Comparison of ENCODE assay signal across 23 mouse cellular contexts in genomic region chr14:73339615-73340014, GRCm38 (mm10). TPM values are rescaled to one million over a fixed set of nuclear protein-coding genes. Genes with fewer than 3 reads are reported as not detected.
DNase-seq lines count a peak whose midpoint lies in the region; ATAC-seq and TF ChIP-seq lines count a peak whose summit lies in the region.
"Had no signal": no experiment of that assay in that cellular context is flagged by ENCODE, and none has a peak within 500 bp of the region (broad histone marks: within the 10 kb centered on the region; RNA-seq: fewer than 3 reads in every experiment).

No protein-coding gene starts in this region.

- H3K36me3 ChIP-seq in CH12.LX (replicated peaks in 1 of 2; ENCODE audit: control insufficient read depth in 1 of 2, insufficient read depth in 1 of 2, low read length in 1 of 2): no peaks in the 10 kb centered on the region
- no peaks in the 10 kb centered on the region for H3K36me3 ChIP-seq in midbrain, embryonic 15.5 days (replicated peaks)
- H3K36me3 ChIP-seq in neural tube, embryonic 15.5 days: no peaks in the 10 kb centered on the region
- H3K36me3 ChIP-seq: embryonic facial prominence, embryonic 15.5 days; hindbrain, embryonic 15.5 days; kidney, embryonic 15.5 days; midbrain, embryonic 13.5 days had no signal

- in situ Hi-C loops in CH12.LX (cut with MboI; ENCODE audit: low pct_ligation_motif_present, low pct_unique_long_range_greater_than_20kb, low sequenced_read_pairs): no loop called here

- peak overlapping the region; percentile 51 for H3K4me2 ChIP-seq in CH12.LX (ENCODE audit: insufficient read depth, low read depth, poor library complexity, severe bottlenecking)
- H3K4me2 ChIP-seq in midbrain, embryonic 15.5 days: no peak overlapping the region
- no peak overlapping the region for H3K4me2 ChIP-seq in neural tube, embryonic 15.5 days
- H3K4me2 ChIP-seq: embryonic facial prominence, embryonic 15.5 days; hindbrain, embryonic 15.5 days; kidney, embryonic 15.5 days; liver, embryonic 11.5 days; midbrain, embryonic 13.5 days had no signal

- no peaks in the 10 kb centered on the region for H3K27me3 ChIP-seq in CH12.LX (replicated peaks)
- H3K27me3 ChIP-seq in midbrain, embryonic 15.5 days (replicated peaks): no peaks in the 10 kb centered on the region
- H3K27me3 ChIP-seq in neural tube, embryonic 15.5 days (replicated peaks): no peaks in the 10 kb centered on the region
- H3K27me3 ChIP-seq: embryonic facial prominence, embryonic 15.5 days; hindbrain, embryonic 15.5 days; kidney, embryonic 15.5 days; midbrain, embryonic 13.5 days had no signal

- peaks cover 2% of the 10 kb centered on the region for H3K9me3 ChIP-seq in CH12.LX (replicated peaks; ENCODE audit: low read length)
- H3K9me3 ChIP-seq in midbrain, embryonic 15.5 days: no peaks in the 10 kb centered on the region
- no peaks in the 10 kb centered on the region for H3K9me3 ChIP-seq in neural tube, embryonic 15.5 days (replicated peaks)
- H3K9me3 ChIP-seq: embryonic facial prominence, embryonic 15.5 days; hindbrain, embryonic 15.5 days; kidney, embryonic 15.5 days; midbrain, embryonic 13.5 days had no signal

- DNase-seq in 416B (ENCODE audit: low read depth) (peak; percentile 39), CH12.LX (ENCODE audit: extremely low read depth) (no peak)
- no peak for DNase-seq in adrenal gland, postnatal 25 days
- DNase-seq: adrenal gland, postnatal 10 days; cerebellum, postnatal 14 days; heart, adult 18-20 months; heart, postnatal 36 days; kidney, postnatal 4 days; layer of hippocampus, adult 9-11 months; lung, adult 2 months; thymus, adult 18-20 months; thymus, postnatal 4 days had no signal

- no peak for TF ChIP-seq POLR2A in CH12.LX (IDR thresholded peaks at IDR 0.05; ENCODE audit: low read depth, low read length)

- peak overlapping the region in 1 of 3 experiments; percentile 17 for H3K4me3 ChIP-seq in CH12.LX (replicated peaks in 1 of 3; ENCODE audit: low read depth in 2 of 3, low read length in 2 of 3, poor library complexity in 1 of 3)
- H3K4me3 ChIP-seq in midbrain, embryonic 15.5 days: no peak overlapping the region
- H3K4me3 ChIP-seq in neural tube, embryonic 15.5 days (replicated peaks): no peak overlapping the region
- H3K4me3 ChIP-seq: embryonic facial prominence, embryonic 15.5 days; hindbrain, embryonic 15.5 days; kidney, embryonic 15.5 days; midbrain, embryonic 13.5 days had no signal

- no peak for TF ChIP-seq CTCF in CH12.LX (conservative IDR thresholded peaks at IDR 0.05 in 1 of 2, IDR thresholded peaks at IDR 0.05 in 1 of 2; ENCODE audit: low read depth in 2 of 2, low read length in 2 of 2)

- TF ChIP-seq RAD21 in CH12.LX (IDR thresholded peaks at IDR 0.05; ENCODE audit: low read depth, low read length): no peak

- 85% methylated on average over 3 of the region's 3 CpGs for WGBS in midbrain, embryonic 15.5 days
- 77% methylated on average over 3 of the region's 3 CpGs for WGBS in neural tube, embryonic 15.5 days

- ATAC-seq in granulocyte monocyte progenitor cell, adult 5-6 weeks (replicated peaks; ENCODE audit: poor library complexity, severe bottlenecking): peak; percentile 84
- 0 out of 2 replicates have a peak, but pooled peaks have one; percentile 38 for ATAC-seq in monocyte, adult 5-6 weeks (replicated peaks; ENCODE audit: insufficient number of reproducible peaks, low FRiP score, low TSS enrichment, poor library complexity, severe bottlenecking)
- ATAC-seq in midbrain, embryonic 15.5 days (replicated peaks): no peak
- no peak for ATAC-seq in neural tube, embryonic 15.5 days (ENCODE audit: low FRiP score)
- ATAC-seq: forebrain, embryonic 16.5 days; intestine, embryonic 16.5 days; midbrain, embryonic 13.5 days had no signal

- H3K4me1 ChIP-seq in CH12.LX (ENCODE audit: control insufficient read depth in 1 of 2, insufficient read depth in 2 of 2): peaks cover 20 to 59% of the 10 kb centered on the region in 2 experiments
- H3K4me1 ChIP-seq in midbrain, embryonic 15.5 days: peaks cover 4% of the 10 kb centered on the region; the same call in 1 of the 2 replicates
- no peaks in the 10 kb centered on the region for H3K4me1 ChIP-seq in neural tube, embryonic 15.5 days
- H3K4me1 ChIP-seq: embryonic facial prominence, embryonic 15.5 days; hindbrain, embryonic 15.5 days; kidney, embryonic 15.5 days had no signal

- no peak overlapping the region for H3K27ac ChIP-seq in CH12.LX (ENCODE audit: insufficient read depth, low read depth)
- no peak overlapping the region for H3K27ac ChIP-seq in midbrain, embryonic 15.5 days
- H3K27ac ChIP-seq in neural tube, embryonic 15.5 days (replicated peaks): no peak overlapping the region
- H3K27ac ChIP-seq: embryonic facial prominence, embryonic 15.5 days; hindbrain, embryonic 15.5 days; kidney, embryonic 15.5 days; midbrain, embryonic 13.5 days had no signal

- H3K9ac ChIP-seq in CH12.LX (ENCODE audit: insufficient read depth, low read depth): 0 out of 2 replicates have a peak overlapping the region, but pooled peaks have one; percentile 28
- H3K9ac ChIP-seq in midbrain, embryonic 15.5 days: no peak overlapping the region
- no peak overlapping the region for H3K9ac ChIP-seq in neural tube, embryonic 15.5 days (replicated peaks)
- H3K9ac ChIP-seq: embryonic facial prominence, embryonic 15.5 days; hindbrain, embryonic 15.5 days; kidney, embryonic 15.5 days; midbrain, embryonic 13.5 days had no signal

- no peak for TF ChIP-seq EP300 in CH12.LX (IDR thresholded peaks at IDR 0.05; ENCODE audit: low read length)

- dilution Hi-C loops in CH12.LX (cut with MboI; ENCODE audit: extremely low pct_ligation_motif_present, extremely low pct_unique_long_range_greater_than_20kb, low sequenced_read_pairs): no loop called here

- no peaks in the 10 kb centered on the region for H3K79me2 ChIP-seq in CH12.LX (replicated peaks; ENCODE audit: control insufficient read depth, extremely low read depth, insufficient read depth, poor library complexity, severe bottlenecking)

TF ChIP-seq in CH12.LX, 34 proteins besides CTCF, POLR2A, EP300 and RAD21:
- TF ChIP-seq CHD1 (IDR thresholded peaks at IDR 0.05; ENCODE audit: low read depth, low read length) (0 out of 2 replicates have a peak, but pooled peaks have one; percentile 58), BHLHE40 (IDR thresholded peaks at IDR 0.05; ENCODE audit: low read depth, low read length) (no peak)

RNA-seq across cellular contexts. Expression of gene Rb1, which starts 14.0 kb away (rescaled TPM):
- 10.7 and 15.2 TPM in 2 replicates for total RNA-seq in CH12.LX (2012; rRNA removed)
- 16.7 and 19.3 TPM in 2 replicates for total RNA-seq in CH12.LX (2014; rRNA removed)
- 13.6 TPM in 2 replicates for polyA plus RNA-seq in CH12.LX (2012; ENCODE audit: insufficient read length, low read depth)
- total RNA-seq in granulocyte monocyte progenitor cell, adult 5-6 weeks (2014; fragmentation: Nextera tagmentation): 25.4 and 34.8 TPM in 2 replicates
- 16.2 and 18.7 TPM in 2 replicates for total RNA-seq in granulocyte monocyte progenitor cell, adult 5-6 weeks (2017)
- total RNA-seq in monocyte, adult 5-6 weeks (2017): 82.3 to 133 TPM (median 104 TPM) in 3 replicates
- 19.8 and 21.3 TPM in 2 replicates for total RNA-seq in adrenal gland, postnatal 25 days (2021)
- 28.0 and 30.2 TPM in 2 replicates for polyA plus RNA-seq in midbrain, embryonic 15.5 days (2015; fragmentation: Nextera tagmentation; extraction: Ambion mirVana)
- 20.3 and 25.4 TPM in 2 replicates for polyA plus RNA-seq in neural tube, embryonic 15.5 days (2015; fragmentation: Nextera tagmentation; extraction: Ambion mirVana)

RNA-seq across cellular contexts. Expression of gene Itm2b, which starts 45.5 kb away (rescaled TPM):
- total RNA-seq in CH12.LX (2012; rRNA removed) (191 and 305 TPM in 2 replicates), CH12.LX (2014; rRNA removed) (190 and 212 TPM in 2 replicates)
- 234 and 254 TPM in 2 replicates for polyA plus RNA-seq in CH12.LX (2012; ENCODE audit: insufficient read length, low read depth)
- 834 and 975 TPM in 2 replicates for total RNA-seq in granulocyte monocyte progenitor cell, adult 5-6 weeks (2014; fragmentation: Nextera tagmentation)
- total RNA-seq in granulocyte monocyte progenitor cell, adult 5-6 weeks (2017): 1,023 and 1,048 TPM in 2 replicates
- 1,022 to 1,179 TPM (median 1,153 TPM) in 3 replicates for total RNA-seq in monocyte, adult 5-6 weeks (2017)
- 881 and 1,010 TPM in 2 replicates for total RNA-seq in adrenal gland, postnatal 25 days (2021)
- 590 and 626 TPM in 2 replicates for polyA plus RNA-seq in midbrain, embryonic 15.5 days (2015; fragmentation: Nextera tagmentation; extraction: Ambion mirVana)
- polyA plus RNA-seq in neural tube, embryonic 15.5 days (2015; fragmentation: Nextera tagmentation; extraction: Ambion mirVana): 763 and 813 TPM in 2 replicates

Comparison
In these comparisons a context has a peak if more than half of its experiments do, and no peak if none do; other contexts are left out.
1. ATAC-seq: peak in granulocyte monocyte progenitor cell, adult 5-6 weeks (single experiment) and monocyte, adult 5-6 weeks (single experiment); none in midbrain, embryonic 15.5 days (single experiment) and neural tube, embryonic 15.5 days (single experiment).